Mouse (Mus musculus) adrenal gland, adult 2 months (tissue): ENCODE measurements around the gene Gm20532. TPM values are rescaled to one million over a fixed set of nuclear protein-coding genes. Genes with fewer than 3 reads are reported as not detected.

ENCODE experiments used
- DNase-seq: peaks from one replicate; pipeline ENCODE4 v3.0.0; 2021
- polyA plus RNA-seq: library from polyadenylated mRNA; depleted of rRNA; stranded (reverse); fragments of >200 nt; gene quantifications from 2 replicates; pipeline ENCODE4 v1.2.3, GENCODE M21; 2012
- total RNA-seq, 2 experiments: library from RNA; stranded (reverse); gene quantifications; 2 replicates each; pipeline ENCODE4 v1.2.3; 2021

Gene Gm20532
- total and polyA plus RNA-seq, 3 experiments: not detected

GRCm38 (mm10) chr2:26573807-26574206 lies 12.6 kb upstream of the Gm20532 start:
- DNase-seq: no peak

- DNase-seq: no peak
Observed at GRCm38 (mm10) chr2:26574862-26575261, 11.6 kb upstream of the Gm20532 start.

- no peak for DNase-seq
Observed at GRCm38 (mm10) chr2:26575378-26575777, 11.1 kb upstream of the Gm20532 start.

GRCm38 (mm10) chr2:26575865-26576264 lies 10.6 kb upstream of the Gm20532 start:
- peak; percentile 74 for DNase-seq

GRCm38 (mm10) chr2:26576462-26576861 lies 10.0 kb upstream of the Gm20532 start:
- no peak for DNase-seq

- peak; percentile 72 for DNase-seq
Observed at GRCm38 (mm10) chr2:26578369-26578768, 8.1 kb upstream of the Gm20532 start.

GRCm38 (mm10) chr2:26579714-26580113 lies 6.7 kb upstream of the Gm20532 start, which contains the start of gene Egfl7:
Egfl7 (plus strand) TSS chr2:26580014.
- DNase-seq: no peak

- DNase-seq: peak; percentile 50
Observed at GRCm38 (mm10) chr2:26580751-26581150, 5.7 kb upstream of the Gm20532 start.

GRCm38 (mm10) chr2:26582203-26582602 lies 4.2 kb upstream of the Gm20532 start:
- peak; percentile 52 for DNase-seq

- no peak for DNase-seq
Observed at GRCm38 (mm10) chr2:26582741-26583140, 3.7 kb upstream of the Gm20532 start.

GRCm38 (mm10) chr2:26583640-26584039 lies 2.8 kb upstream of the Gm20532 start:
- DNase-seq: peak; percentile 80

GRCm38 (mm10) chr2:26585713-26586112 lies 726 bp upstream of the Gm20532 start:
- no peak for DNase-seq

GRCm38 (mm10) chr2:26587044-26587405 lies 586 bp downstream of the Gm20532 start:
- no peak for DNase-seq

GRCm38 (mm10) chr2:26588573-26588972 lies 2.1 kb downstream of the Gm20532 start:
- DNase-seq: peak; percentile 27

GRCm38 (mm10) chr2:26589284-26589683 lies 2.8 kb downstream of the Gm20532 start:
- no peak for DNase-seq

GRCm38 (mm10) chr2:26590282-26590681 lies 3.8 kb downstream of the Gm20532 start:
- peak; percentile 36 for DNase-seq

GRCm38 (mm10) chr2:26590962-26591361 lies 4.5 kb downstream of the Gm20532 start:
- peak; percentile 35 for DNase-seq

GRCm38 (mm10) chr2:26591416-26591815 lies 5.0 kb downstream of the Gm20532 start:
- DNase-seq: peak; percentile 31

GRCm38 (mm10) chr2:26593211-26594021 lies 7.0 kb downstream of the Gm20532 start:
- DNase-seq: no peak

- peak; percentile 67 for DNase-seq
Observed at GRCm38 (mm10) chr2:26594022-26594346, 7.5 kb downstream of the Gm20532 start.

GRCm38 (mm10) chr2:26594461-26594933 lies 8.1 kb downstream of the Gm20532 start:
- no peak for DNase-seq

GRCm38 (mm10) chr2:26594934-26595724 lies 8.7 kb downstream of the Gm20532 start:
- no peak for DNase-seq
